Mouse (Mus musculus): ENCODE data around the gene Ms4a6b. TPM values are rescaled to one million over a fixed set of nuclear protein-coding genes. Genes with fewer than 3 reads are reported as not detected.
A peak's percentile ranks its signal among the peaks of the same experiment; 100 is the strongest.
"Not testable (repeated sequence)": the region's sequence is repeated elsewhere in the genome, so short reads cannot be mapped to it uniquely, and the experiment has no call there.

Ms4a6b gene
- polyA plus RNA-seq, 1 experiment: 46.9 TPM

- H3K27ac ChIP-seq (ENCODE audit: control insufficient read depth, insufficient read depth, low read length): peak overlapping the region; percentile 98; the same call in 1 of the 2 replicates
- H3K4me1 ChIP-seq (replicated peaks; ENCODE audit: control insufficient read depth, insufficient read depth, low read length): peaks cover 11% of the 10 kb centered on the region
- no peak overlapping the region for H3K4me3 ChIP-seq (ENCODE audit: control insufficient read depth, insufficient read depth, low read length)
- H3K27me3 ChIP-seq (ENCODE audit: control insufficient read depth, insufficient read depth, low read length): no peaks in the 10 kb centered on the region
- peak; percentile 64 for DNase-seq
- TF ChIP-seq CTCF (IDR thresholded peaks at IDR 0.05; ENCODE audit: borderline replicate concordance, control insufficient read depth, extremely low read depth, insufficient read depth, low read length, poor library complexity) (no peak), POLR2A (IDR thresholded peaks at IDR 0.05; ENCODE audit: control insufficient read depth, extremely low read depth, insufficient read depth, low read length, poor library complexity) (no peak)
- H3K36me3 ChIP-seq (ENCODE audit: control insufficient read depth, insufficient read depth, low read length): no peaks in the 10 kb centered on the region
Measured at GRCm38 (mm10) chr19:11547911-11548310, 31.6 kb downstream of the Ms4a6b start.

GRCm38 (mm10) chr19:11554726-11555125 is 38.4 kb downstream of the Ms4a6b start:
- H3K27ac ChIP-seq (ENCODE audit: control insufficient read depth, insufficient read depth, low read length): no peak overlapping the region
- 98% methylated on average over 5 of the region's 5 CpGs for WGBS

GRCm38 (mm10) chr19:11559560-11559959 is 43.2 kb downstream of the Ms4a6b start:
- H3K4me1 ChIP-seq (replicated peaks; ENCODE audit: control insufficient read depth, insufficient read depth, low read length); H3K27me3 ChIP-seq (ENCODE audit: control insufficient read depth, insufficient read depth, low read length); DNase-seq; H3K4me3 ChIP-seq (ENCODE audit: control insufficient read depth, insufficient read depth, low read length); H3K36me3 ChIP-seq (ENCODE audit: control insufficient read depth, insufficient read depth, low read length); H3K27ac ChIP-seq (ENCODE audit: control insufficient read depth, insufficient read depth, low read length): not testable (repeated sequence)

More at GRCm38 (mm10) chr19:11554726-11555125, 38.4 kb downstream of the Ms4a6b start:
- H3K4me1 ChIP-seq (replicated peaks; ENCODE audit: control insufficient read depth, insufficient read depth, low read length): no peaks in the 10 kb centered on the region
- TF ChIP-seq POLR2A (IDR thresholded peaks at IDR 0.05; ENCODE audit: control insufficient read depth, extremely low read depth, insufficient read depth, low read length, poor library complexity): no peak
- TF ChIP-seq CTCF (IDR thresholded peaks at IDR 0.05; ENCODE audit: borderline replicate concordance, control insufficient read depth, extremely low read depth, insufficient read depth, low read length, poor library complexity): no peak
- H3K4me3 ChIP-seq (ENCODE audit: control insufficient read depth, insufficient read depth, low read length): no peak overlapping the region
- no peaks in the 10 kb centered on the region for H3K36me3 ChIP-seq (ENCODE audit: control insufficient read depth, insufficient read depth, low read length)
- H3K27me3 ChIP-seq (ENCODE audit: control insufficient read depth, insufficient read depth, low read length): no peaks in the 10 kb centered on the region
- DNase-seq: no peak

- TF ChIP-seq POLR2A (IDR thresholded peaks at IDR 0.05; ENCODE audit: control insufficient read depth, extremely low read depth, insufficient read depth, low read length, poor library complexity): no peak
- no peaks in the 10 kb centered on the region for H3K36me3 ChIP-seq (ENCODE audit: control insufficient read depth, insufficient read depth, low read length)
- DNase-seq: no peak
- no peak overlapping the region for H3K27ac ChIP-seq (ENCODE audit: control insufficient read depth, insufficient read depth, low read length)
- H3K4me3 ChIP-seq (ENCODE audit: control insufficient read depth, insufficient read depth, low read length): no peak overlapping the region
- H3K27me3 ChIP-seq (ENCODE audit: control insufficient read depth, insufficient read depth, low read length): no peaks in the 10 kb centered on the region
- WGBS: 93% methylated on average over 8 of the region's 8 CpGs
- H3K4me1 ChIP-seq (replicated peaks; ENCODE audit: control insufficient read depth, insufficient read depth, low read length): no peaks in the 10 kb centered on the region
Measured at GRCm38 (mm10) chr19:11574965-11575364, 58.7 kb downstream of the Ms4a6b start.

Other genes starting within 250 kb of the Ms4a6b start
- gene Ms4a5, start 232.6 kb upstream of the Ms4a6b start, polyA plus RNA-seq (2012; rRNA removed): not detected in 2 replicates
- 0.33 and 0.74 TPM in 2 replicates for gene Ms4a14, start 202.1 kb upstream of the Ms4a6b start, polyA plus RNA-seq (2012; rRNA removed)
- gene Ms4a7, start 180.4 kb upstream of the Ms4a6b start, polyA plus RNA-seq (2012; rRNA removed): 5.8 and 10.6 TPM in 2 replicates
- gene Ms4a4a, start 141.0 kb upstream of the Ms4a6b start, polyA plus RNA-seq (2012; rRNA removed): 0.55 and 0.63 TPM in 2 replicates
- gene Ms4a4c, start 111.7 kb upstream of the Ms4a6b start, polyA plus RNA-seq (2012; rRNA removed): 2.4 TPM in 2 replicates
- 43.9 and 57.3 TPM in 2 replicates for gene Ms4a4b, start 73.0 kb upstream of the Ms4a6b start, polyA plus RNA-seq (2012; rRNA removed)
- 4.5 and 6.2 TPM in 2 replicates for gene Ms4a6c, start 47.1 kb upstream of the Ms4a6b start, polyA plus RNA-seq (2012; rRNA removed)
- gene Gm8369, start 30.6 kb upstream of the Ms4a6b start, polyA plus RNA-seq (2012; rRNA removed): 5.2 and 6.3 TPM in 2 replicates
- 2.1 and 4.0 TPM in 2 replicates for gene Ms4a4d, start 20.3 kb downstream of the Ms4a6b start, polyA plus RNA-seq (2012; rRNA removed)
- 4.2 and 9.4 TPM in 2 replicates for gene Ms4a6d, start 88.3 kb downstream of the Ms4a6b start, polyA plus RNA-seq (2012; rRNA removed)
- gene Ms4a2, start 107.2 kb downstream of the Ms4a6b start, polyA plus RNA-seq (2012; rRNA removed): not detected in 2 replicates
- gene Ms4a3, start 124.3 kb downstream of the Ms4a6b start, polyA plus RNA-seq (2012; rRNA removed): 0.59 and 0.80 TPM in 2 replicates
- not detected in 2 replicates for gene Oosp2, start 144.0 kb downstream of the Ms4a6b start, polyA plus RNA-seq (2012; rRNA removed)
- gene Oosp1, start 174.6 kb downstream of the Ms4a6b start, polyA plus RNA-seq (2012; rRNA removed): 0.11 and 0.84 TPM in 2 replicates
- not detected in 2 replicates for gene Oosp3, start 180.5 kb downstream of the Ms4a6b start, polyA plus RNA-seq (2012; rRNA removed)
- gene Gif, start 231.0 kb downstream of the Ms4a6b start, polyA plus RNA-seq (2012; rRNA removed): 0.08 and 0.18 TPM in 2 replicates